ENCODE assay signal across 23 mouse cellular contexts in genomic region chr9:72812091-72812490, GRCm38 (mm10). TPM values are rescaled to one million over a fixed set of nuclear protein-coding genes. Genes with fewer than 3 reads are reported as not detected.
DNase-seq lines count a peak whose midpoint lies in the region; ATAC-seq lines count a peak whose summit lies in the region.
"Had no signal": no experiment of that assay in that cellular context is flagged by ENCODE, and none has a peak within 500 bp of the region (broad histone marks: within the 10 kb centered on the region; RNA-seq: fewer than 3 reads in every experiment).

No protein-coding gene starts in this region.

- H3K27me3 ChIP-seq in forebrain, embryonic 12.5 days: peaks cover 15% of the 10 kb centered on the region
- H3K27me3 ChIP-seq in forebrain, embryonic 13.5 days: peaks cover 32% of the 10 kb centered on the region
- H3K27me3 ChIP-seq in kidney, embryonic 15.5 days: no peaks in the 10 kb centered on the region
- H3K27me3 ChIP-seq in neural tube, embryonic 11.5 days (ENCODE audit: control insufficient read depth, insufficient read depth, low read length): no peaks in the 10 kb centered on the region
- no peaks in the 10 kb centered on the region for H3K27me3 ChIP-seq in embryonic facial prominence, embryonic 13.5 days
- H3K27me3 ChIP-seq: Patski had no signal

- intact Hi-C loops in left cerebral cortex, postnatal 36 days (cut with DNase I): no loop called here

- H3K9ac ChIP-seq in forebrain, embryonic 12.5 days: no peak overlapping the region
- no peak overlapping the region for H3K9ac ChIP-seq in forebrain, embryonic 13.5 days
- H3K9ac ChIP-seq in kidney, embryonic 15.5 days: no peak overlapping the region
- H3K9ac ChIP-seq in neural tube, embryonic 11.5 days (ENCODE audit: low read length): no peak overlapping the region
- H3K9ac ChIP-seq in embryonic facial prominence, embryonic 13.5 days: no peak overlapping the region
- H3K9ac ChIP-seq: limb, embryonic 13.5 days had no signal

- no peak overlapping the region for H3K27ac ChIP-seq in forebrain, embryonic 12.5 days
- no peak overlapping the region for H3K27ac ChIP-seq in forebrain, embryonic 13.5 days
- peak overlapping the region; percentile 75; the same call in 1 of the 2 replicates for H3K27ac ChIP-seq in kidney, embryonic 15.5 days
- H3K27ac ChIP-seq in neural tube, embryonic 11.5 days (ENCODE audit: low read depth, low read length): no peak overlapping the region
- H3K27ac ChIP-seq in embryonic facial prominence, embryonic 13.5 days: peak overlapping the region; percentile 11; the same call in 1 of the 2 replicates
- H3K27ac ChIP-seq: heart, adult 2 months; limb, embryonic 13.5 days had no signal

- peak overlapping the region; percentile 4; the same call in 1 of the 2 replicates for H3K4me2 ChIP-seq in forebrain, embryonic 12.5 days
- H3K4me2 ChIP-seq in forebrain, embryonic 13.5 days: no peak overlapping the region
- H3K4me2 ChIP-seq in kidney, embryonic 15.5 days: no peak overlapping the region
- peak overlapping the region; percentile 28 for H3K4me2 ChIP-seq in neural tube, embryonic 11.5 days (ENCODE audit: low read depth)
- H3K4me2 ChIP-seq in embryonic facial prominence, embryonic 13.5 days: peak overlapping the region; percentile 43; the same call in 1 of the 2 replicates
- H3K4me2 ChIP-seq: limb, embryonic 13.5 days had no signal

- 30% methylated on average over 7 of the region's 7 CpGs for WGBS in forebrain, embryonic 12.5 days
- WGBS in forebrain, embryonic 13.5 days: 40% methylated on average over 7 of the region's 7 CpGs
- WGBS in kidney, embryonic 15.5 days: 43% methylated on average over 7 of the region's 7 CpGs
- WGBS in neural tube, embryonic 11.5 days: 21% methylated on average over 7 of the region's 7 CpGs
- 47% methylated on average over 7 of the region's 7 CpGs for WGBS in embryonic facial prominence, embryonic 13.5 days

- no peak for DNase-seq in kidney, postnatal 14 days
- no peak for DNase-seq in neural tube, embryonic 11.5 days (ENCODE audit: low spot score)
- DNase-seq in neural tube, embryonic 10.5 days (ENCODE audit: extremely low spot score, low spot score): no peak
- DNase-seq in left cerebral cortex, postnatal 36 days (ENCODE audit: low spot score in 2 of 2): no peak
- DNase-seq: adrenal gland, postnatal 10 days; cerebellum, adult 8-10 months; cerebellum, postnatal 25 days; layer of hippocampus, adult 9-11 months; thymus, postnatal 4 days had no signal

- peaks cover 33% of the 10 kb centered on the region for H3K4me1 ChIP-seq in forebrain, embryonic 12.5 days
- H3K4me1 ChIP-seq in forebrain, embryonic 13.5 days: peaks cover 20% of the 10 kb centered on the region
- H3K4me1 ChIP-seq in kidney, embryonic 15.5 days: peaks cover 47% of the 10 kb centered on the region
- peaks cover 36% of the 10 kb centered on the region for H3K4me1 ChIP-seq in neural tube, embryonic 11.5 days (ENCODE audit: control insufficient read depth, insufficient read depth, low read length)
- peaks cover 32% of the 10 kb centered on the region for H3K4me1 ChIP-seq in embryonic facial prominence, embryonic 13.5 days

- H3K9me3 ChIP-seq in forebrain, embryonic 12.5 days: no peaks in the 10 kb centered on the region
- no peaks in the 10 kb centered on the region; the same call in 1 of the 2 replicates for H3K9me3 ChIP-seq in forebrain, embryonic 13.5 days (replicated peaks)
- no peaks in the 10 kb centered on the region for H3K9me3 ChIP-seq in kidney, embryonic 15.5 days (replicated peaks)
- H3K9me3 ChIP-seq in neural tube, embryonic 11.5 days (ENCODE audit: control insufficient read depth, low read length): no peaks in the 10 kb centered on the region
- H3K9me3 ChIP-seq in embryonic facial prominence, embryonic 13.5 days: no peaks in the 10 kb centered on the region

- H3K4me3 ChIP-seq in forebrain, embryonic 12.5 days (replicated peaks): no peak overlapping the region
- H3K4me3 ChIP-seq in forebrain, embryonic 13.5 days: no peak overlapping the region
- H3K4me3 ChIP-seq in kidney, embryonic 15.5 days (replicated peaks): no peak overlapping the region
- no peak overlapping the region for H3K4me3 ChIP-seq in neural tube, embryonic 11.5 days (ENCODE audit: low read depth, low read length)
- no peak overlapping the region for H3K4me3 ChIP-seq in embryonic facial prominence, embryonic 13.5 days
- H3K4me3 ChIP-seq: erythroblast, embryonic 14.5 days; heart, adult 2 months; limb, embryonic 13.5 days; myocyte had no signal

- no peaks in the 10 kb centered on the region for H3K36me3 ChIP-seq in forebrain, embryonic 12.5 days (replicated peaks)
- no peaks in the 10 kb centered on the region for H3K36me3 ChIP-seq in forebrain, embryonic 13.5 days (ENCODE audit: poor library complexity, severe bottlenecking)
- H3K36me3 ChIP-seq in kidney, embryonic 15.5 days: no peaks in the 10 kb centered on the region
- H3K36me3 ChIP-seq in neural tube, embryonic 11.5 days (ENCODE audit: control insufficient read depth, insufficient read depth, low read length): peaks cover 2% of the 10 kb centered on the region; the same call in 1 of the 2 replicates
- no peaks in the 10 kb centered on the region for H3K36me3 ChIP-seq in embryonic facial prominence, embryonic 13.5 days
- H3K36me3 ChIP-seq: limb, embryonic 13.5 days had no signal

- ATAC-seq in forebrain, embryonic 12.5 days (ENCODE audit: low FRiP score): no peak
- ATAC-seq in forebrain, embryonic 13.5 days: no peak
- no peak for ATAC-seq in kidney, embryonic 15.5 days (replicated peaks; ENCODE audit: low FRiP score)
- ATAC-seq in neural tube, embryonic 11.5 days (ENCODE audit: insufficient read depth, low FRiP score, low TSS enrichment): no peak
- ATAC-seq in embryonic facial prominence, embryonic 13.5 days (ENCODE audit: insufficient number of reproducible peaks, insufficient read depth, low FRiP score, low TSS enrichment, low read depth): no peak
- ATAC-seq: forebrain, embryonic 16.5 days; hindbrain, embryonic 16.5 days; midbrain, embryonic 16.5 days; Patski had no signal

RNA-seq across cellular contexts. Expression of gene Prtg, which starts 5.4 kb away (rescaled TPM):
- 1.7 and 2.7 TPM in 2 replicates for polyA plus RNA-seq in forebrain, embryonic 12.5 days (2016; fragmentation: Nextera tagmentation; extraction: Ambion mirVana)
- polyA plus RNA-seq in forebrain, embryonic 13.5 days (2015; fragmentation: Nextera tagmentation; extraction: Ambion mirVana): 0.43 and 0.74 TPM in 2 replicates
- polyA plus RNA-seq in kidney, embryonic 15.5 days (2015; fragmentation: Nextera tagmentation; extraction: Ambion mirVana): 2.1 and 2.6 TPM in 2 replicates
- 3.6 and 4.4 TPM in 2 replicates for polyA plus RNA-seq in neural tube, embryonic 11.5 days (2014; fragmentation: Nextera tagmentation; extraction: Ambion mirVana)
- 1.3 and 1.8 TPM in 2 replicates for polyA plus RNA-seq in embryonic facial prominence, embryonic 13.5 days (2015; fragmentation: Nextera tagmentation; extraction: Ambion mirVana)
- 1 to 10 TPM in 1 of 2 experiments, under 1 TPM in 1; 0.96 to 1.4 TPM for total RNA-seq in left cerebral cortex, postnatal 36 days (2021)
- total RNA-seq: megakaryocyte, adult 5-6 weeks; MEL had no signal
- polyA plus RNA-seq: erythroblast, embryonic 14.5 days had no signal

Comparison
In these comparisons a context has a peak if more than half of its experiments do, and no peak if none do; other contexts are left out.
1. H3K4me2 ChIP-seq: peak in forebrain, embryonic 12.5 days (single experiment), neural tube, embryonic 11.5 days (single experiment) and embryonic facial prominence, embryonic 13.5 days (single experiment); none in forebrain, embryonic 13.5 days (single experiment) and kidney, embryonic 15.5 days (single experiment).
2. H3K27ac ChIP-seq: peak in kidney, embryonic 15.5 days (single experiment) and embryonic facial prominence, embryonic 13.5 days (single experiment); none in forebrain, embryonic 12.5 days (single experiment), forebrain, embryonic 13.5 days (single experiment) and neural tube, embryonic 11.5 days (single experiment).